Mouse (Mus musculus) T-helper 17 cell (primary cell): ENCODE data around the gene Mfsd4b2.

Experiments
- in situ Hi-C, 2 experiments: fragments of 300-600 bp; cut with MboI, MseI; formaldehyde crosslinking; loops; 1 replicate in 1 of 2; 2 replicates in 1 of 2; pipeline ENCODE4 v1.15.1; 2025; ENCODE audit warnings: high pct_unique_total_duplicates in 2 of 2

Mfsd4b2 gene

DNA sequence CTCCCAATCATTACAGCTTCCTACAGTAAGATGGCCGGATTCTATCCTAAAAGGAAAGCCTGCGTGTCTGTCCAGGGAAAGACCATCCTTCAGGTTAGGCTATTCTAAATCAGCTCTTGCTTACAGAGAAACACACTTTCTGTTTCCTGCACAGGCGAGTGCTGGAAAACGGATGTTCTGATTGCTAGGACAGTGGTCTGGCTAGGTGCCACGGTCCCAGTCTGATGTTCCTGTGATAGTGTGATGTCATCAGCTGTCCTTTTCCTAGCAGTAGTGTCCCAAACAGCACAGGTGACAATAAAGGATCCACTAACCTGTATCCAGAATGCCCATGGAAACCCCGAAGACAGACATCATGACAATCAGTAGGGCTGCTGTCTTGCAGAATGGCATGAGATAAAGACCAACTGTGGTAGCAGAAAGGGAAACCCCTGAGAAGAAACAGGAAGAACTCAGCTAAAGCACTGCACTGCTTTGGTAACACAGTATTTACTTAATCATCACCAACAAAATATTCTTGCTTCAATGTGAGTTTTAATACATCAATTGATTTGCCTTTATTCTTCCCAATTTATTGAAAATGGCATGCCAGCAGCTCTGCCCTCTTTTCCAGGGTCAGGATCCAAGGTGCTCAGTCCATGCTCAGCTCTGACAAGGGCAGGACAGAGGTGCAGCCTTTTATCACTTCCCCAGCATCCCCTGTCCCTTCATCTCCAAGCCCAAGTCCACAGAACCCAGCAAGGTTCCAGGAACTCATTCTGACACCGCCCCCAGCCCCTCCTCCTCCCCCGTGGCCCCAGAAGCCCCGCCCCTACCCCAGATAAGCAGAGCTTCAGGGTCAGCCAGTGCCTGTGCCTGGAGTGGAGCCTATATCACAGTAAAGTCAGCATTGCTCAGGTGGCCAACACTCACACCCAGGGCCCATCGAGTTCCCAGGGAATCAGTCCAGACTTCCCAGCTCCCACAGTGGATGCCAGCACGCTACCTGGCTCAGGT is 32.7 kb downstream of the Mfsd4b2 start:
- in situ Hi-C loops: no loop called here

DNA sequence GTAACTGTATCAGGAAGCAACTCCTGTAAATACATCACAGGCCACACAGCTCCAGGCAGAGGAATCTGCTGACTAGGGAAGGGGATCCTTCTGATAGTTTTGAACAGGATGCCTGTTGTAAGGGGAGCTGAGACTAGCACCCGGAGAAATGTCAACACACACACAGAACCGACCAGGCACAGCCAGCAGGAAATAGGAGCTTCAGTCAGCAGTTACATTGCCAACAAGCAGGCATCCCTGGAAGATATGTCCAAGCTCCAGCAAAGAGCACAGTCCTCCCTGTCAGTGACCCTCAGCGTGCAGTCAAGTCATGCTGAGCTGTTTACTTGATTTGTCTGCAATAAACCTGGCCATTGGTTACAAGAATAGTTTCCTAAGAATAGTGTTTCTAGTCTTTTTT is 38.1 kb downstream of the Mfsd4b2 start:
- in situ Hi-C loops: no loop called here
